Mouse (Mus musculus) right cerebral cortex, postnatal 25 days (tissue): Measurements from ENCODE around the gene Dlk1.

ENCODE experiments used
- DNase-seq: peaks from one replicate; pipeline ENCODE4 v3.0.0; 2022

The Dlk1 gene

GRCm38 (mm10) chr12:109452592-109452991 lies at the start of gene Dlk1:
Gene Dlk1 (plus strand): TSS chr12:109452823.
- DNase-seq, result no peak

GRCm38 (mm10) chr12:109402943-109403342 lies 49.7 kb upstream of the Dlk1 start:
- DNase-seq, result no peak

GRCm38 (mm10) chr12:109403752-109404151 lies 48.9 kb upstream of the Dlk1 start:
- DNase-seq, result no peak

GRCm38 (mm10) chr12:109406018-109406417 lies 46.6 kb upstream of the Dlk1 start:
- DNase-seq, result no peak

- no peak for DNase-seq
These were observed 41.9 kb upstream of the Dlk1 start for GRCm38 (mm10) chr12:109410723-109411122.

- DNase-seq, result no peak
These were observed 41.2 kb upstream of the Dlk1 start for GRCm38 (mm10) chr12:109411172-109412070.

- DNase-seq, result no peak
These were observed 40.6 kb upstream of the Dlk1 start for GRCm38 (mm10) chr12:109412071-109412440.

GRCm38 (mm10) chr12:109412675-109413074 lies 39.9 kb upstream of the Dlk1 start:
- DNase-seq, result no peak

- DNase-seq, result no peak
These were observed 39.3 kb upstream of the Dlk1 start for GRCm38 (mm10) chr12:109413321-109413720.

- DNase-seq, result no peak
These were observed 35.9 kb upstream of the Dlk1 start for GRCm38 (mm10) chr12:109416681-109417080.

GRCm38 (mm10) chr12:109417476-109418201 lies 35.0 kb upstream of the Dlk1 start:
- DNase-seq, result peak; percentile 44

GRCm38 (mm10) chr12:109420006-109420405 lies 32.6 kb upstream of the Dlk1 start:
- DNase-seq, result no peak

GRCm38 (mm10) chr12:109423163-109423562 lies 29.5 kb upstream of the Dlk1 start:
- no peak for DNase-seq

- no peak for DNase-seq
These were observed 28.8 kb upstream of the Dlk1 start for GRCm38 (mm10) chr12:109423716-109424429.

GRCm38 (mm10) chr12:109424753-109425332 lies 27.8 kb upstream of the Dlk1 start:
- peak; percentile 31 for DNase-seq

GRCm38 (mm10) chr12:109425982-109426381 lies 26.6 kb upstream of the Dlk1 start:
- no peak for DNase-seq

- no peak for DNase-seq
These were observed 20.0 kb upstream of the Dlk1 start for GRCm38 (mm10) chr12:109432475-109433130.

- DNase-seq, result no peak
These were observed 16.2 kb upstream of the Dlk1 start for GRCm38 (mm10) chr12:109436367-109436807.

- DNase-seq, result no peak
These were observed 15.8 kb upstream of the Dlk1 start for GRCm38 (mm10) chr12:109436852-109437251.

- DNase-seq, result peak; percentile 79
These were observed 14.9 kb upstream of the Dlk1 start for GRCm38 (mm10) chr12:109437559-109438350.

- DNase-seq, result no peak
These were observed 14.2 kb upstream of the Dlk1 start for GRCm38 (mm10) chr12:109438383-109438782.
